Mouse (Mus musculus): ENCODE measurements at regions not wholly inside any gene's neighbourhood (a gene's known extent, or its start where the extent isn't known, plus 50 kb on each side); places are given as distances from the start of the nearest gene placed in this dataset.

DNA sequence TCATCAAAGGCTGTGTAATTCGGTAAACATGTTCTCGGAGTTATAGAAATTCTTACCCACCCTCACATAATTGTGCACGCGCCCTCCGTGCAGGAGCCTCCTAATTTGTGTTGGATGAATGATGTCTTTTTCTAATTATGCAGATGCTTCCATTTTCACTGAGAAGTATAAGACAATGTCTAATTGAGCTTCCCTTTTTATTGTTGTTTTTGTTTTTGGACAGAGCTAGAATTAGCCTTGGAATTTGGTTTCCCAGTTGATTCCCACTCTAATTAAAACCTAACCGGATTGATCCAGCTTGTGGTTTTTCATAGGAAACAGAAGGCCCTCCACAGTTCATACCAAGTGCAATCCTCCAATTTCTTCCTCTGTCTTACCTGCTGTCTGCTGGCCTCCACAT is 616.2 kb upstream of the Nrp1 start:
- no peak for DNase-seq (ENCODE audit: low spot score)
- Histone ChIP-seq H3K9me3 (ENCODE audit: control insufficient read depth, low read length) (no peaks in the 10 kb centered on the region), H3K4me1 (replicated peaks; ENCODE audit: control insufficient read depth, insufficient read depth, low read length) (no peaks in the 10 kb centered on the region), H3K4me2 (ENCODE audit: low read length) (no peak overlapping the region), H3K4me3 (ENCODE audit: low read depth, low read length) (no peak overlapping the region), H3K36me3 (ENCODE audit: control insufficient read depth, insufficient read depth, low read length) (no peaks in the 10 kb centered on the region), H3K9ac (ENCODE audit: low read length) (no peak overlapping the region), H3K27ac (ENCODE audit: low read depth) (no peak overlapping the region), H3K27me3 (replicated peaks; ENCODE audit: control insufficient read depth, insufficient read depth, low read length) (no peaks in the 10 kb centered on the region)
- ATAC-seq (replicated peaks; ENCODE audit: low FRiP score, low TSS enrichment, low read depth): no peak
- WGBS: 85% methylated on average over 6 of the region's 6 CpGs

DNA sequence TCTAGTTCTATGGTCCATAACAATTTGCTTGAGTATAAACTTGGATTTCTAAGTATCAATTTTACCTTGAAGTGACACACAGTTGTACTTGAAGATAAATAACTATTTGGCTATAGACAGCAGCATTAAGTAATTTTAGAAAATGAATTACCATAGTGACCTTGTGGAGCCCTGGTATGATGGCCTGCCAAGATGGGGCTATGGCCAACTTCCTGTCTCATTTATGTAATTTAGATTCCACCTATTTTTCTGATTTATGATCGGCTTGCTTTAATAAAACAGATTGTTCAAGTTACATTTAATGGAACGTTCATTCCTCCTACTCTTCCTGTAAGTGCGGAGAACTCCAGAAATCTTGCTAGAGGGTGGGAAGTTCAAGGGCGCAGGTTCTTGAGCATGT is 613.2 kb upstream of the Nrp1 start:
- DNase-seq (ENCODE audit: low spot score) (no peak), ATAC-seq (replicated peaks; ENCODE audit: low FRiP score, low TSS enrichment, low read depth) (no peak)
- H3K9me3 ChIP-seq (ENCODE audit: control insufficient read depth, low read length): no peaks in the 10 kb centered on the region
- no peaks in the 10 kb centered on the region for H3K27me3 ChIP-seq (replicated peaks; ENCODE audit: control insufficient read depth, insufficient read depth, low read length)
- H3K4me2 ChIP-seq (ENCODE audit: low read length): no peak overlapping the region
- no peaks in the 10 kb centered on the region for H3K4me1 ChIP-seq (replicated peaks; ENCODE audit: control insufficient read depth, insufficient read depth, low read length)
- WGBS: 79% methylated on average over 4 of the region's 4 CpGs
- no peak overlapping the region for H3K4me3 ChIP-seq (ENCODE audit: low read depth, low read length)
- H3K36me3 ChIP-seq (ENCODE audit: control insufficient read depth, insufficient read depth, low read length): no peaks in the 10 kb centered on the region
- no peak overlapping the region for H3K9ac ChIP-seq (ENCODE audit: low read length)
- H3K27ac ChIP-seq (ENCODE audit: low read depth): no peak overlapping the region

DNA sequence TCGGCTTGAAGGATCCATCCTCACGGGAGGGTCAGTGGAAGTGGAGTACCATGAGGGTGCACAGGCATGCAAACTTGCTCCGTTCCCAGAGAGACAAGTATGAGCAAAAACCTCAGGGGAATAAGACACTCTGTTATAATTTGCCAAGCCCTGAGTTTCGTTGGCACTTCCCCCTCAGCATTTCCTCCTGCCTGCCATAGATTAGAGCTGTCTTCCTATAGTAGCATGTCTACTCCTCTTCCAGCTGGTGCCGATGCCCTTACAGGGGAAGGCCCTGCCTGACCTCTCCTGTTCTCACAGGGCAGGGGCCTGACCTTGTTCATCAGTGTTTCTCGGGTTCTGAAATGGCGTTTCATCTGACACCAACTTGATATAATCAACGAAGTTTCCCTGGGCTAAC is 611.9 kb upstream of the Nrp1 start:
- 71% methylated on average over 8 of the region's 8 CpGs for WGBS

DNA sequence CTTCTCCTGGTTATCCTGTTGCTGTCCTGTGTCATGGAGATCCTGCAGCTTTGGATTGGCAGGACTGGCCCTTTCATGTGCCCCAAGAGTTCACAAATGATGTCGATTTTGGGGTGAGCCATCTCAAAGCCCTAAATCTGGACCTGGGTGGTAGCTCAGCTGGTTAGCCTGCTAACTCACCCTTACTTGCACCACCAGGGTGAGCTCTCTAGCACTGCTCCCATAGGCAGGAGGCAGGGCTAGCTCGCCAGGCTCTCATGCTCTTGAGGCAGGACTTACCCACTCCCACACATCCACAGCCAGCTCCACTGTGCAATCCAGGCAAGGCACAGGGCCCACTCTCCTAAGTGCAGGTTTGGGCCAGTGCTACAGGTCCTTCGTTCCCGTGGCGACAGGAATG is 605.5 kb upstream of the Nrp1 start:
- WGBS: 81% methylated on average over 5 of the region's 5 CpGs
- H3K27me3 ChIP-seq (replicated peaks; ENCODE audit: control insufficient read depth, insufficient read depth, low read length): no peaks in the 10 kb centered on the region
- no peaks in the 10 kb centered on the region for H3K36me3 ChIP-seq (ENCODE audit: control insufficient read depth, insufficient read depth, low read length)
- H3K9me3 ChIP-seq (ENCODE audit: control insufficient read depth, low read length): no peaks in the 10 kb centered on the region
- no peak for DNase-seq (ENCODE audit: low spot score)
- no peaks in the 10 kb centered on the region for H3K4me1 ChIP-seq (replicated peaks; ENCODE audit: control insufficient read depth, insufficient read depth, low read length)
- no peak overlapping the region for H3K9ac ChIP-seq (ENCODE audit: low read length)
- no peak overlapping the region for H3K4me3 ChIP-seq (ENCODE audit: low read depth, low read length)
- no peak overlapping the region for H3K27ac ChIP-seq (ENCODE audit: low read depth)
- ATAC-seq (replicated peaks; ENCODE audit: low FRiP score, low TSS enrichment, low read depth): no peak
- H3K4me2 ChIP-seq (ENCODE audit: low read length): no peak overlapping the region

More for the DNA sequence above, 611.9 kb upstream of the Nrp1 start:
- DNase-seq (ENCODE audit: low spot score) (no peak), ATAC-seq (replicated peaks; ENCODE audit: low FRiP score, low TSS enrichment, low read depth) (no peak)
- H3K27me3 ChIP-seq (replicated peaks; ENCODE audit: control insufficient read depth, insufficient read depth, low read length): no peaks in the 10 kb centered on the region
- no peaks in the 10 kb centered on the region for H3K4me1 ChIP-seq (replicated peaks; ENCODE audit: control insufficient read depth, insufficient read depth, low read length)
- H3K36me3 ChIP-seq (ENCODE audit: control insufficient read depth, insufficient read depth, low read length): no peaks in the 10 kb centered on the region
- no peak overlapping the region for H3K27ac ChIP-seq (ENCODE audit: low read depth)
- no peaks in the 10 kb centered on the region for H3K9me3 ChIP-seq (ENCODE audit: control insufficient read depth, low read length)
- no peak overlapping the region for H3K9ac ChIP-seq (ENCODE audit: low read length)
- H3K4me2 ChIP-seq (ENCODE audit: low read length): no peak overlapping the region
- no peak overlapping the region for H3K4me3 ChIP-seq (ENCODE audit: low read depth, low read length)

DNA sequence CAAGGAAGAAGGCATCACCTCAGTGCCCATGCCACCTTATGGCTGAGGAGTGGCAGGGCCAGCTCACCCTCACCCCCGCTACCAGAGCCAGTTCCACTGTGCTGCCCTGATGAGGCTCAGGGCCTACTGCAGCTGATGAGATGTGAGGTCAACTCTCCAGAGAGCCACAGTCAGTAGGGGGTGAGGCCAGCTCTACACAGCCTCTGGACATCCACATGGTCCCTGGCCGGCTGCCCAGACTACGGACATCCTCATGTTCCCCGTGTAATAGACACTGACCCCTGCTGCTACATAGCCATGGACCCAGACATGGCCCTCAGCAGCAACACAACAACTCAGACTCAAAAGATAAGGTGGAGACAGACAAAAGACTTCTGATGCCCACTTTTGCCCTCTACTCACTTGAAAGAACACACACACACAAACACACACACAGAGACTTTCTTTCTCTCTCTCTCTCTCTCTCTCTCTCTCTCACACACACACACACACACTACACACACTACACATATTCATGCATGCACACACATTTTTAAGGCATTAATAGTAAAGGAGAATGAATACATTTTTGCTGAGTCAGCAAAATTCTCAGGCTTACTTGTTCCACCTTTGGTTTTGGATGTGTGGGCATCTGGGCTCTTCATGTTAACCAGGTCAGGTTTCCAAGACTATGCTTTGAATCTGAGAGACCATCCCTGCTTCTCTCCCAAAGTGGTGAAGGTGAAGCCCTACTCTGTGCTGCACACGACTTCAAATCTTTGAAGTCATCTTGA is 604.4 kb upstream of the Nrp1 start:
- Histone ChIP-seq H3K9ac (ENCODE audit: low read length) (no peak overlapping the region), H3K4me3 (ENCODE audit: low read depth, low read length) (no peak overlapping the region), H3K4me2 (ENCODE audit: low read length) (no peak overlapping the region), H3K4me1 (replicated peaks; ENCODE audit: control insufficient read depth, insufficient read depth, low read length) (no peaks in the 10 kb centered on the region), H3K36me3 (ENCODE audit: control insufficient read depth, insufficient read depth, low read length) (no peaks in the 10 kb centered on the region), H3K27ac (ENCODE audit: low read depth) (no peak overlapping the region), H3K27me3 (replicated peaks; ENCODE audit: control insufficient read depth, insufficient read depth, low read length) (no peaks in the 10 kb centered on the region), H3K9me3 (ENCODE audit: control insufficient read depth, low read length) (no peaks in the 10 kb centered on the region)
- WGBS: 93% methylated on average over 5 of the region's 5 CpGs
- DNase-seq (ENCODE audit: low spot score): no peak
- ATAC-seq (replicated peaks; ENCODE audit: low FRiP score, low TSS enrichment, low read depth): no peak

DNA sequence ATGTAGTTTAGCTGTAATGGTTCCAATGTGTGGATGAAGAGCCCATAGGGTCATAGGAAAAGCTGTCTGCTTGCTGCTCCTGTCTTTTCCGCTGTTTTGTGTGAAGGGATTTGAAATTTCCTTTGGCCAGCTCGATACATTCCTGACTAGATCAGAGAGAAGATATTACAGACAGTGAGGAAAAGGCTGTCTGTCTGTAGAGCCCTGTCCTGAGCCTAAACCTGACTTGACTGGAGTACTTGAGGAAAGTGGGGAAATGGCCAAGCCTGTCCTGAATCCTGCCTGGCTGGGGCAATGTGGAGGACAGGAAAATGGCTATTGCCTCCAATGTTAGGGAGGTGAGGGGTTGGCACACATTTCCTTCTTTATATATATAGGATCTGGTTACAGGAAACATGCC is 601.0 kb upstream of the Nrp1 start:
- Histone ChIP-seq H3K9me3 (ENCODE audit: control insufficient read depth, low read length) (no peaks in the 10 kb centered on the region), H3K27ac (ENCODE audit: low read depth) (no peak overlapping the region), H3K4me3 (ENCODE audit: low read depth, low read length) (no peak overlapping the region), H3K9ac (ENCODE audit: low read length) (no peak overlapping the region), H3K4me1 (replicated peaks; ENCODE audit: control insufficient read depth, insufficient read depth, low read length) (no peaks in the 10 kb centered on the region), H3K4me2 (ENCODE audit: low read length) (no peak overlapping the region), H3K27me3 (replicated peaks; ENCODE audit: control insufficient read depth, insufficient read depth, low read length) (no peaks in the 10 kb centered on the region), H3K36me3 (ENCODE audit: control insufficient read depth, insufficient read depth, low read length) (no peaks in the 10 kb centered on the region)
- no peak for ATAC-seq (replicated peaks; ENCODE audit: low FRiP score, low TSS enrichment, low read depth)
- DNase-seq (ENCODE audit: low spot score): no peak
- WGBS: 68% methylated on average over 2 of the region's 2 CpGs

DNA sequence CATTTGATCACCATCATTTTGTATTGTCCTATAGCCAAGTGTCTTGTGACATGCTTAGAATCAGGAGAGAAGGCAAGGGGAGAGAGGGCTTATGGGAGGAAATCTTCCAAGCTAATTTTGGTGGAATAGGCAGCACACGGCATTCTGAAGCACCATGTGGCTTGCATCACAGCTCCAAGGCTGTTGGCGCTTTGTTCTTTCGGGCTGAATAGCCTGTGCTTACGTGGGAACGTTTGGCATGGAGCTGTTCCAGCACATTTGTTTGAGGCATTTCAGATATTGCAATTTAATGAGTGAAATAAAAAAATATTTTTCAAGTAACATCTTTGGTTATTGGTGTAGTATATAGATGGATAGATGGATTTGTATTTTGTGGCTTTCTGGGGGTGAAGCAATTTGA is 598.5 kb upstream of the Nrp1 start:
- 71% methylated on average over 5 of the region's 5 CpGs for WGBS
- DNase-seq (ENCODE audit: low spot score): no peak
- ATAC-seq (replicated peaks; ENCODE audit: low FRiP score, low TSS enrichment, low read depth): no peak
- H3K9me3 ChIP-seq (ENCODE audit: control insufficient read depth, low read length): no peaks in the 10 kb centered on the region
- H3K27ac ChIP-seq (ENCODE audit: low read depth): no peak overlapping the region
- no peak overlapping the region for H3K4me2 ChIP-seq (ENCODE audit: low read length)
- no peaks in the 10 kb centered on the region for H3K36me3 ChIP-seq (ENCODE audit: control insufficient read depth, insufficient read depth, low read length)
- H3K4me1 ChIP-seq (replicated peaks; ENCODE audit: control insufficient read depth, insufficient read depth, low read length): no peaks in the 10 kb centered on the region
- H3K4me3 ChIP-seq (ENCODE audit: low read depth, low read length): no peak overlapping the region
- no peaks in the 10 kb centered on the region for H3K27me3 ChIP-seq (replicated peaks; ENCODE audit: control insufficient read depth, insufficient read depth, low read length)
- H3K9ac ChIP-seq (ENCODE audit: low read length): no peak overlapping the region

DNA sequence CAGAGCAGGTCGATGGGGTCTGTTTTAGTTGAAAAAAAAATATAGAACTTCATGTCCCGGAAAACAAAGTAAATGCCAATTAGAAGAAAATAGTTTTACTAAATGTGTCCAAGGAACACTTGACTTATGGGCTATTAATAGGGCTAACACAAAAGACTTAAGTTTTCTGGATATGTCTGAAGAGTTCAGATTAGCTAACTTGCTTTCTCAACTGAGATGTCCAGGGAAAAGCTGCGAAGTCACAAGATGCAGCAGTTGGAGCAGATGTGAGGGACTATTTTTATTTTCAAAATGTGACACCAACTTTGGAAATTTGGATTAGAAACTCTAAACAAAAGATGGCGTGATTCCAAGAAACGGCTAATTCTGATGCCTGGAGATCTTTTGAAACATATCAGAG is 593.2 kb upstream of the Nrp1 start:
- DNase-seq (ENCODE audit: low spot score): no peak
- no peak for ATAC-seq (replicated peaks; ENCODE audit: low FRiP score, low TSS enrichment, low read depth)
- H3K4me3 ChIP-seq (ENCODE audit: low read depth, low read length): no peak overlapping the region
- H3K4me1 ChIP-seq (replicated peaks; ENCODE audit: control insufficient read depth, insufficient read depth, low read length): no peaks in the 10 kb centered on the region
- H3K9ac ChIP-seq (ENCODE audit: low read length): no peak overlapping the region
- H3K9me3 ChIP-seq (ENCODE audit: control insufficient read depth, low read length): no peaks in the 10 kb centered on the region
- WGBS: 78% methylated on average over 5 of the region's 5 CpGs
- no peak overlapping the region for H3K27ac ChIP-seq (ENCODE audit: low read depth)
- no peak overlapping the region for H3K4me2 ChIP-seq (ENCODE audit: low read length)
- no peaks in the 10 kb centered on the region for H3K27me3 ChIP-seq (replicated peaks; ENCODE audit: control insufficient read depth, insufficient read depth, low read length)
- no peaks in the 10 kb centered on the region for H3K36me3 ChIP-seq (ENCODE audit: control insufficient read depth, insufficient read depth, low read length)

DNA sequence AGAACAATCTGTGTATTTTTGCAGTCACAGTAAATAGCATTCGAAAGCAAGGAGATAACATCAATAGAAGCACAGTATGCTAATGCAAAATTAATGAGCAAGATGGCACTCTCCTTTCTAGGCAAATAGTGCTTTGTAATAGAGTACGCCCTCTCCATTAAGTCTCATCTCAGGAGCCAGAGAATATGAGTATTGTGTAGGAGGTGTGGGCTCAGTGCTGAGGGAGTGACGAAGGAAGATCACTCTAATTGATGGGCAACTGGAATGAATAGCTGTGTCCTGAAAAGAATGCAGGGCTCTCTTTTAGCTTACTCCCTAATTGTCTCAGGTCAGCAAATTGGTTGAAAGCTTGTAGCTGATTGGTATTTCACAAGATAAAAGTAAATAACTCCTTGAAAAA is 590.1 kb upstream of the Nrp1 start:
- DNase-seq (ENCODE audit: low spot score): no peak
- ATAC-seq (replicated peaks; ENCODE audit: low FRiP score, low TSS enrichment, low read depth): no peak
- H3K9ac ChIP-seq (ENCODE audit: low read length): no peak overlapping the region
- H3K4me2 ChIP-seq (ENCODE audit: low read length): no peak overlapping the region
- no peaks in the 10 kb centered on the region for H3K9me3 ChIP-seq (ENCODE audit: control insufficient read depth, low read length)
- H3K4me1 ChIP-seq (replicated peaks; ENCODE audit: control insufficient read depth, insufficient read depth, low read length): no peaks in the 10 kb centered on the region
- no peaks in the 10 kb centered on the region for H3K36me3 ChIP-seq (ENCODE audit: control insufficient read depth, insufficient read depth, low read length)
- H3K4me3 ChIP-seq (ENCODE audit: low read depth, low read length): no peak overlapping the region
- no peak overlapping the region for H3K27ac ChIP-seq (ENCODE audit: low read depth)
- no peaks in the 10 kb centered on the region for H3K27me3 ChIP-seq (replicated peaks; ENCODE audit: control insufficient read depth, insufficient read depth, low read length)
- 80% methylated on average over 3 of the region's 3 CpGs for WGBS
